Mouse (Mus musculus): ENCODE data around the gene Cda. TPM values are rescaled to one million over a fixed set of nuclear protein-coding genes. Genes with fewer than 3 reads are reported as not detected.

Gene Cda
- polyA plus RNA-seq, 1 experiment from 2014 or later = 7.3 TPM

GRCm38 (mm10) chr4:138301271-138301780, 66.5 kb downstream of the Cda start:
- Histone ChIP-seq H3K4me2 (ENCODE audit: low read depth, low read length) (no peak overlapping the region), H3K36me3 (ENCODE audit: control insufficient read depth, insufficient read depth) (no peaks in the 10 kb centered on the region), H3K4me3 (ENCODE audit: low read length) (no peak overlapping the region), H3K27me3 (ENCODE audit: control insufficient read depth, insufficient read depth, low read length) (no peaks in the 10 kb centered on the region), H3K27ac (ENCODE audit: low read length) (no peak overlapping the region), H3K9me3 (replicated peaks; ENCODE audit: control insufficient read depth, low read length) (no peaks in the 10 kb centered on the region), H3K9ac (ENCODE audit: low read length) (no peak overlapping the region), H3K4me1 (ENCODE audit: control insufficient read depth, insufficient read depth, low read length) (peaks cover 12% of the 10 kb centered on the region)
- no peak for ATAC-seq (replicated peaks; ENCODE audit: extremely low read depth, insufficient read depth, low FRiP score)
- 74% methylated on average over 10 of the region's 10 CpGs for WGBS

DNA sequence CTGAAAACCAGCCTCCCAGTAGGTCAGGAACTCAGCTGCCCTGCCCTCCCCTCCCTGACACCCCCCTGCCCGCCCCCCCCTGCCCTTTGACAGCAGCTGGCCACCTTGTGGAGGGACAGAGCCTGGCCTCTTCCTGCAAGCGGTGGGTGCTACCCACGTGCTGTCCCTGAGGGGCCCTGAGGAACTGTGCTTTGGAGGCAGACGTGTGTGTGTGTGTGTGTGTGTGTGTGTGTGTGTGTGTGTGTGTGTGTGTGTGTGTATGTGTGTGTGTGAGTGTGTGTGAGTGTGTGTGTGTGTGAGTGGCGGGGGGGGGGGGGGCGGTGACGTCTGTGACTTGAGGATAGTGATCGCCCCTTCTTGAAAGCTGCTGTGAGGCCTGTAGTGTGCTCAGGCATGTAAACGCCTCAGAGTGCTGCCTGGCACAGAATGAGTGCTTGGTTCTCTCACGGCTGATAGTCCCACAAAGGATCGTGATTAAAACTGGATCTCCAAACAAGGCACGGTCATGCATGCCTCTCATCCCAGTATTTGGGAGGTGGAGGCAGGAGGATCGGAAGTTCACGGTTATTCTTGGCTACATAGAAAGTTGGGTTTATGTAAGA, 73.7 kb downstream of the Cda start:
- no peak overlapping the region for H3K27ac ChIP-seq (ENCODE audit: low read length)
- H3K4me1 ChIP-seq (ENCODE audit: control insufficient read depth, insufficient read depth, low read length) = no peaks in the 10 kb centered on the region
- no peaks in the 10 kb centered on the region for H3K9me3 ChIP-seq (replicated peaks; ENCODE audit: control insufficient read depth, low read length)
- no peak overlapping the region for H3K9ac ChIP-seq (ENCODE audit: low read length)
- no peak for ATAC-seq (replicated peaks; ENCODE audit: extremely low read depth, insufficient read depth, low FRiP score)
- H3K36me3 ChIP-seq (ENCODE audit: control insufficient read depth, insufficient read depth) = no peaks in the 10 kb centered on the region
- WGBS = 74% methylated on average over 11 of the region's 14 CpGs
- no peak overlapping the region for H3K4me2 ChIP-seq (ENCODE audit: low read depth, low read length)
- H3K27me3 ChIP-seq (ENCODE audit: control insufficient read depth, insufficient read depth, low read length) = no peaks in the 10 kb centered on the region
- H3K4me3 ChIP-seq (ENCODE audit: low read length) = no peak overlapping the region

DNA sequence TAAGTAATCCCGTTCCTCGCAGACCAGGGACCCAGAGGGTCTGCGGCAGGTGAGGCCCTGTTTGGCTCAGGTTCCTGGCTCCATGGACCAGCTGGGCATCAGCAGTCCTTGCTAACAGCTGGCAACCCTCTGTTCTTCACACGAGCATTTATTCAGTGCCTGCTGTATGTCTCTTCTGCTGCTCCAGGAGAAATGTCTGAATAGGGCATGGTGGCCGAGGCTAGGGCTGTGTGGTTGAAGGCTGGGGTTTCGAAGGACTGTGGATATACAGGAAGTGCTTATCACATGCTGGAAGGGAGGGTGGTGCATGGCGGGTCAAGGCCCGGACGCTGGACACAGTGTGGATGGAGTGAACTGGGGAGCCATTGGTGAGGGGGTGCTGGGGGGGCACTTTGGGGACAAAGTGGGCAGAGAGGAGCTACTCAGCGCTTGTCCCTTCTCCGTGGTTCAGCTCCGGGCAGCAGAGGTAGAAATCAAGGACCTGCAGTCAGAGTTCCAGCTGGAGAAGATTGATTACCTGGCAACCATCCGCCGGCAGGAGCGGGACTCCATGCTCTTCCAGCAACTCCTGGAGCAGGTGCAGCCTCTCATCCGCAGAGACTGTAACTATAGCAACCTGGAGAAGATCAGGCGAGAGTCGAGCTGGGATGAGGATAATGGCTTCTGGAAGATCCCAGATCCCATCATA, 74.4 kb downstream of the Cda start:
- Histone ChIP-seq H3K27ac (ENCODE audit: low read length) (no peak overlapping the region), H3K4me1 (ENCODE audit: control insufficient read depth, insufficient read depth, low read length) (no peaks in the 10 kb centered on the region), H3K36me3 (ENCODE audit: control insufficient read depth, insufficient read depth) (no peaks in the 10 kb centered on the region), H3K27me3 (ENCODE audit: control insufficient read depth, insufficient read depth, low read length) (no peaks in the 10 kb centered on the region), H3K4me2 (ENCODE audit: low read depth, low read length) (no peak overlapping the region), H3K4me3 (ENCODE audit: low read length) (no peak overlapping the region), H3K9ac (ENCODE audit: low read length) (no peak overlapping the region), H3K9me3 (replicated peaks; ENCODE audit: control insufficient read depth, low read length) (no peaks in the 10 kb centered on the region)
- whole genome bisulfite sequencing = 77% methylated on average over 18 of the region's 18 CpGs
- no peak for ATAC-seq (replicated peaks; ENCODE audit: extremely low read depth, insufficient read depth, low FRiP score)

DNA sequence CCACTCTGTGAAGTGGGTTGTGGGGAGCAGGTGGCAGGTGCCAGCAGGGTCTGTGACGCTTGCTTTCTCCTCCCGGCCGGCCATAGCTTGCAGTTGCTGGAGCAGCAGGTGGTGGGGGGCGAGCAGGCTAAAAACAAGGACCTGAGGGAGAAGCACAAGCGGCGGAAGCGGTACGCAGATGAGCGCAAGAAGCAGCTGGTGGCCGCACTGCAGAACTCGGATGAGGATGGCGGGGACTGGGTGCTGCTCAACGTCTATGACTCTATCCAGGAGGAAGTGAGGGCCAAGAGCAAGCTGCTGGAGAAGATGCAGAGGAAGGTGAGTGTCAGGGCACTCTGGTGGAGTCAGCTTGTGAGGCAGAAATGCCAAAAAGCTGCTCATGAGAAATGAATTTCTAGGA, 75.8 kb downstream of the Cda start:
- Histone ChIP-seq H3K4me3 (ENCODE audit: low read length) (no peak overlapping the region), H3K9ac (ENCODE audit: low read length) (no peak overlapping the region), H3K4me2 (ENCODE audit: low read depth, low read length) (no peak overlapping the region), H3K27ac (ENCODE audit: low read length) (no peak overlapping the region), H3K36me3 (ENCODE audit: control insufficient read depth, insufficient read depth) (no peaks in the 10 kb centered on the region), H3K9me3 (replicated peaks; ENCODE audit: control insufficient read depth, low read length) (no peaks in the 10 kb centered on the region), H3K4me1 (ENCODE audit: control insufficient read depth, insufficient read depth, low read length) (no peaks in the 10 kb centered on the region), H3K27me3 (ENCODE audit: control insufficient read depth, insufficient read depth, low read length) (no peaks in the 10 kb centered on the region)
- 83% methylated on average over 13 of the region's 13 CpGs for WGBS
- ATAC-seq (replicated peaks; ENCODE audit: extremely low read depth, insufficient read depth, low FRiP score) = no peak

GRCm38 (mm10) chr4:138288691-138289090, 79.1 kb downstream of the Cda start:
- ATAC-seq (replicated peaks; ENCODE audit: extremely low read depth, insufficient read depth, low FRiP score) = no peak
- Histone ChIP-seq H3K9ac (ENCODE audit: low read length) (no peak overlapping the region), H3K36me3 (ENCODE audit: control insufficient read depth, insufficient read depth) (no peaks in the 10 kb centered on the region), H3K4me3 (ENCODE audit: low read length) (no peak overlapping the region), H3K27ac (ENCODE audit: low read length) (no peak overlapping the region), H3K4me1 (ENCODE audit: control insufficient read depth, insufficient read depth, low read length) (no peaks in the 10 kb centered on the region), H3K9me3 (replicated peaks; ENCODE audit: control insufficient read depth, low read length) (no peaks in the 10 kb centered on the region), H3K4me2 (ENCODE audit: low read depth, low read length) (no peak overlapping the region), H3K27me3 (ENCODE audit: control insufficient read depth, insufficient read depth, low read length) (no peaks in the 10 kb centered on the region)
- WGBS = 75% methylated on average over 7 of the region's 7 CpGs

Small RNAs within 50 kb of the gene (microRNA-seq; reads per million reads assigned to microRNA genes)
- gene Gm27646 = not detected
- gene Mir7019 = 2.0 reads per million, percentile 4 among the genes with 10 or more reads in this experiment

Other genes starting within 250 kb of the Cda start
- gene Hp1bp3, start 151.7 kb downstream of the Cda start, polyA plus RNA-seq (2015; fragmentation: Nextera tagmentation; extraction: Ambion mirVana) = 98.6 and 105 TPM in 2 replicates
- 0.15 and 0.26 TPM in 2 replicates for gene Sh2d5, start 117.6 kb downstream of the Cda start, polyA plus RNA-seq (2015; fragmentation: Nextera tagmentation; extraction: Ambion mirVana)
- gene Kif17, start 117.6 kb downstream of the Cda start, polyA plus RNA-seq (2015; fragmentation: Nextera tagmentation; extraction: Ambion mirVana) = 0.68 and 0.99 TPM in 2 replicates
- 247 and 263 TPM in 2 replicates for gene Ddost, start 63.3 kb downstream of the Cda start, polyA plus RNA-seq (2015; fragmentation: Nextera tagmentation; extraction: Ambion mirVana)
- gene Pink1, start 41.7 kb downstream of the Cda start, polyA plus RNA-seq (2015; fragmentation: Nextera tagmentation; extraction: Ambion mirVana) = 70.9 and 79.8 TPM in 2 replicates
- gene Fam43b, start 28.5 kb upstream of the Cda start, polyA plus RNA-seq (2015; fragmentation: Nextera tagmentation; extraction: Ambion mirVana) = 0.10 and 0.20 TPM in 2 replicates
- gene Mul1, start 66.7 kb upstream of the Cda start, polyA plus RNA-seq (2015; fragmentation: Nextera tagmentation; extraction: Ambion mirVana) = 22.3 and 24.5 TPM in 2 replicates
- gene Camk2n1, start 86.3 kb upstream of the Cda start, polyA plus RNA-seq (2015; fragmentation: Nextera tagmentation; extraction: Ambion mirVana) = 0.97 and 1.3 TPM in 2 replicates